Mouse (Mus musculus) olfactory bulb, adult 2 months (tissue): Measurements from ENCODE around the gene Gm20431.

Source experiments
- CTCF ChIP-seq: fragments of 200-500 bp; IDR thresholded peaks from 2 replicates; pipeline ENCODE4 v1.5.1; 2012; ENCODE audit warnings: low read depth, mild to moderate bottlenecking, low read length, moderate library complexity; ENCODE audit not compliant: insufficient read depth
- POLR2A ChIP-seq: fragments of 200-500 bp; IDR thresholded peaks from 2 replicates; pipeline ENCODE4 v1.6.1; 2012; ENCODE audit warnings: mild to moderate bottlenecking, low read depth, low read length, moderate library complexity; ENCODE audit not compliant: insufficient read depth

DNA sequence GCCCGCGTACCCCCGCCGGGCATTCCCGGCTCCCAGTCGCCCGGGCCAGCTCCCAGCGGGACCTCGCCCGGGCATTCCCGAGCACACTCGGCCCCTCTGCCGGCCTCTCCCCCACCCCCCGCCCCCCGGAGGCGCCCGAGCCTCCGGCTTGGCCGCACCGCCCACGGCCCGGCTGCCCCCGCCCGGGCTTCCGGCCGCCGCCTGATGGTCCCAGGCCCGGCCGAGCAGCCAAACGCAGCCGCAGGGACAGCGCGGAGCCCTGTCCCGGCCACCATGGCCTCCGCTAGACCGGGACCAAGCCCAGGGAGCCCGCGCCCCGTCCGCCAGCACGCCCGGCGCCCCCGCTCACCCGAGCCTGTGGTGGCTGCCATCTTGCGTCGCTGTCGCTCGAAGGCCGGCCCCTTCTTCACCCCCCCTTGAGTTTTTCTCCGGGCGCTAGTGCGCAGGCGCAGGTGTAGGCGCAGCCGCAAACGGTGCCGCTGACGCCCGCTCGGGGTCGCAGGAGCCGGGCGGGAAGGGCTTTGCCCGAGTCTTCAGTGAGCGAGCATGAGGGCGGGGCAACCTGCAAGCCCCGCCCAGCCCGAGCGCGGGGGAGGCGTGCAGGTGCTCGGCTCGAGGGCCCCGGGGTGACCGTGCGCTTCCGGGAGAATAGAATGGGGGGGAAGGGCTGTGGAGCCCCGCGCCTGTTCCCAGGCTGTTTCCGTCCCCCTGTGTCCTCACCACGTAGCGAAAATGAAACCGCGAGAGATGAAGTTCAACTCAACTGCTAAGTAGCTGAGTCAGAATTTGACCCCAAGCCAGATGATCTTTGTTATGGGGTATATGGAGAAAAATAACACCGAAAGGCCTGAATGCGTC lies 29.5 kb downstream of the Gm20431 start, which contains the start of gene Ube2v1:
- TF ChIP-seq POLR2A (peak; percentile 77), CTCF (no peak)
